Mouse (Mus musculus) lung, postnatal 14 days (tissue): ENCODE results near the gene Rpp38.
A peak's percentile ranks its signal among the peaks of the same experiment; 100 is the strongest.

Experiments
- DNase-seq: peaks from one replicate; pipeline ENCODE4 v3.0.0; 2021

Gene Rpp38

DNA sequence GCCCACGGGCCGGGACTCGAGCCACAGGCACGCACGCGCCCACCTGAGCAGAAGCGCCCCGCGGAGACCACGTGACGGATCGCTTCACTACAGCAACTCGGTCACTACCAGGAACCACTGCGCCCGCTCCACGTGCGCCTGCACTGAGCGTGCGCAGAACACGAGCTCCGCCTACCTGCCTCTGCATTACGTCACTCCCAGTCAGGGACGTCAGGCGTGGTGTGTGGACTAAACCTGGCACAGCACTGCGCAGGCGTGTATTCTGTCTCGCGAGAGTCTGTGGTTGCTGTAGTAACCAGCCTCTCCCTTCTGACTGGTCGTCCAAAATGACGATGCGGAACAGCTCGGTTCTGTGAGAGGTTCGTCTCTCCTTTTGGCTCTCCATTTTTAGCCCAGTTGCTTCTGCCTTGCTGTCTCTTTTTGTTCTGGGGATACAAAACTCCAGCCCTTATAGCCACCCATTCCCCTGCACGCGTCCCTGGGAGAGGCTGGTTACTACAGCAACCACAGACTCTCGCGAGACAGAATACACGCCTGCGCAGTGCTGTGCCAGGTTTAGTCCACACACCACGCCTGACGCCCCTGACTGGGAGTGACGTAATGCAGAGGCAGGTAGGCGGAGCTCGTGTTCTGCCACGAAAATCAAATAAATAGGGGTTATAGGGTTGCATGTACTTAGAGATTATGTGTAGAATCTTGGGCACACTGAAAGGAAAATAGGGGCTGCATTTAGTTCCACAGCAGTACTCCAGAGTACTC is at the start of gene Rpp38:
Gene Rpp38 (minus strand): TSS at position 160 of the 759 bp plus-strand sequence.
- DNase-seq, result peak; percentile 97

GRCm38 (mm10) chr2:3365127-3365526 is 32.7 kb upstream of the Rpp38 start:
- DNase-seq, result no peak

GRCm38 (mm10) chr2:3361067-3361466 is 28.6 kb upstream of the Rpp38 start:
- DNase-seq, result no peak

DNA sequence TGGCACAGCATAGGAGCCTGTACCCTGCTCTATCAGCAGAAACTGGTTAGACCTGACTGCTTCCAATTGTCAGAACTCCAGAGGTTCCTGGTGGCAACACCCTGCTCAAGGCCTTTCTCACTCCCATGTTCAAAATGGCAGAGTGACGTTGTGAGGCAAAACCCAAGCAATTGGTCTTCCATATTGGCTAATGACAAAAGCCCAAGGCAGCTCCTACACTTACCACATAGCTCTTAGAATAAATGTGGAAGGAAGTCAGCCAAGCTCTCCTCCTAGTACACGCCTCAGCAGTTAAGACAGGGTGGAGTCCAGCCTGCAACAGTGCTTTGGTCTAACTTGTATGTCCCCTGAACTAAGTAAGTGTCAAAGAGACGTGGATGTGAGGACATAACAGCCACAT is 25.4 kb upstream of the Rpp38 start:
- no peak for DNase-seq

- no peak for DNase-seq
Observed at GRCm38 (mm10) chr2:3356311-3356710, 23.9 kb upstream of the Rpp38 start.

GRCm38 (mm10) chr2:3355793-3356192 is 23.4 kb upstream of the Rpp38 start:
- no peak for DNase-seq

- no peak for DNase-seq
Observed at GRCm38 (mm10) chr2:3353160-3353559, 20.7 kb upstream of the Rpp38 start.

DNA sequence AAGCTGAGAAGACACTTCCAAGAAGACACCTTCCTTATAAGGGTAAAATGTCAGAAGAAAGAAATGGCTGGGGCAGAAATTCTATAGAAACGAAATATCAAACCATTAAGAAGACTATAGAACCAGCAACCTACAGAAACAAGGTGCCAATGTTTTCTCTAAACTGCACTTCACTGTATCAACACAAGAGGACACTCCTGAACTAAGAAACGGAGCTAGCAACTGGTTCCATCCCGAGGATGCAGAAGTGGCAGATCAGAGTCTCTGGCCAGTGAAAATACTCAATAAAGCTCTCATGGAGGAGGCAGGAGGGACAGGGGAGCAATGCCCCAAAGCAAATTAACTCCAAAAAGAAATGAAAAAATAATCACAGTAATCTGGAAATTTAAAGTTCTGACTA is 16.5 kb upstream of the Rpp38 start:
- no peak for DNase-seq

- DNase-seq, result no peak
Observed at GRCm38 (mm10) chr2:3348422-3348821, 16.0 kb upstream of the Rpp38 start.

- peak; percentile 45 for DNase-seq
Observed at GRCm38 (mm10) chr2:3335611-3336301, 3.3 kb upstream of the Rpp38 start, which contains the start of gene Acbd7. Acbd7 (plus strand) TSS chr2:3336168.

GRCm38 (mm10) chr2:3333761-3334160 is 1.3 kb upstream of the Rpp38 start:
- DNase-seq, result no peak

- no peak for DNase-seq
Observed at GRCm38 (mm10) chr2:3332056-3332455, 387 bp downstream of the Rpp38 start.

- DNase-seq, result no peak
Observed at GRCm38 (mm10) chr2:3331071-3331703, 1.3 kb downstream of the Rpp38 start.

DNA sequence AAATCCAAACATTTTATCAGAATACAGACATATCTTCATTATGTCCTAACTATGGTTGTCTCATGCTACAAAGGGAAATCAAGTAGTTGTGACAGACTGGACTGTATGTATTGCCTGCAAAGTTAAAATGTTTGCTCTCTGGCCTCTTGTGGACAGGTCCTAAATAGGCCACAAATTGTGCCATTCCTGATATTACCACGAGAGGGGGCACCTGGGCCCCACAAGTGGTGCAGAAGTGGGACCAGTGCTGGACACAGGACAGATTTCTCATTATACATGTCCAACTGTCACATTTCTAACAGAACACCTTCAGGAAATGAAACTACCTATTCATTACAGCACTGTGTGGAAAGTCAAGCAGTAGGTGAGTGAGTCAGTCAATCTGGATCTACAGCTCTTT is 5.1 kb downstream of the Rpp38 start:
- DNase-seq, result peak; percentile 73

- no peak for DNase-seq
Observed at GRCm38 (mm10) chr2:3326547-3326946, 5.9 kb downstream of the Rpp38 start.

DNA sequence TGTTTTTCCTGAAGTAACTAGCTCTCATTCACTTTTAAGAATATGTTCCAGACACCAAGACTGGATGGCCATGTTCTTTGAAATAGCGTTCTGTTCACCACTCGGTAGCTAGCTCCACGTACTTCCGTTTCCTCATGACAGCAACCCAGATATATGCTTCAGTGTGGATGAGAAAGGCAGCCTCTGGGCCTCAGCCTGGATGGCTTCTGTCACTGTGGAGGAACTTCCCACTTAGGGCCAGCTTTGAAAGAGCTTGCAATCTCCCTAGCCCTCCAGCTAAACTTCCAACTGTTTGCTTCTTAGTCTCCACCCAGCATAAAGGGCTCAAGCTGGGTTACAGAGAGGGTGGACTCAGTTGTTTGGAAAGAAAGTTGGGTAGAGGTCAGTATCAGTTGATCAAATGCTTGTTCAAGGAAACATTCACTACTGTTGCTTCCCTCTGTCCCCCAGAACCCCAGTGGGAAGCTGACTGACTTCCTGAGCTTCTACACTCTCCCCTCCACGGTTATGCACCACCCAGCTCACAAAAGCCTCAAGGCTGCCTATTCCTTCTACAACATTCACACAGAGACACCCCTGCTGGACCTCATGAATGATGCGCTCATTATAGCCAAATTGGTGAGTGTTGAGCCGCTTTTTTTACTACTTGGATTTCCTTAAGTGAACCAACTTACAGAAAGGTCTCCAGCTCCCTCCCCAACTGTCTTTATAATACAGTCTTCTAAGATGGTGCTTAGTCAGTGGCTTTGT is 7.9 kb downstream of the Rpp38 start:
- no peak for DNase-seq

DNA sequence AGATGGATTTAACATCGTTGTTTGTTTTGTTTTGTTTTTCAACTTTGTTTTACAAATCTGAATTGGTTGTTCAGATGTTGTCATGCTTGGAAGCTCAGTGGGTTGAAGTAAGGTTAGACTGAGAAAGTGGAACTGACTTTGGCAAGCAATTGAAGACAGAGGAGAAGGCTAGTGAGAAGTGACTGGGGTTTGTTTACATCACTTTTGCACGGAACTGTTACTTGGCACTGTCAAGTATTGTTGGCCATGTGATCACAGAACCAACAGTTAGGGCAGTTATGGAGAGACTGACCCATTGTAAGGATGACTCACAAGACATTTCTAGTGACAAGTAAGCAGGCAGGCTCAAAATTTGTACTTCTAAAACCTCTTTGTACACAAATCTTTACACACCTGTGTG is 9.3 kb downstream of the Rpp38 start:
- no peak for DNase-seq

DNA sequence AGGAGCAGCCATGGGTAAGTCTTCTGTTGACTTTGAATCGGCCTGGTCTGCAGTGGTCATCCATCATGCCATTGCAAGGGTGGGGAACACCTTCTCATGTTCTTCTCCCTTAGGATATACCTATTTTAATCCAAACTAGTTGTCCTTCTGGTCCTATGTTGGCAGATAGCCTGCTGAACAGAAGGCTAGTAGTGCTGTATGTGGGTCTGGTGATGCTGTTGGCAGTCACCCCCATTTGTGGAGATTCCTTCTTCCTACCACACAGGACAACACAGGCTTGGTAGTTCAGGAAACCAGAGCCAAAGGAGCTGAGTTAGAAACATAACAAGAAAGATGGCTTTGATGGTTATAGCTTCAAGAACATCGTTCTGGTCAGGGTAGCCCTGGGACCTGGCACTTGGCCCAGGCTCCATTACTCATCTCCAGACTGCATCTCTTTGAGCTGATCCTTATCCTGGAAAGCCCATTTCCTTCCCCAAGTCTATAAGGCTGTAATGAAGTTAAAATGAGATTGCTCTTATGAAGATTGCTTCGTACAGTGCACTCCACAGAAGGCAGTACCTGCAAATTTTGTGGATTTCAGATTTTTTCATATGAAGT is 26.9 kb downstream of the Rpp38 start:
- peak; percentile 35 for DNase-seq

DNA sequence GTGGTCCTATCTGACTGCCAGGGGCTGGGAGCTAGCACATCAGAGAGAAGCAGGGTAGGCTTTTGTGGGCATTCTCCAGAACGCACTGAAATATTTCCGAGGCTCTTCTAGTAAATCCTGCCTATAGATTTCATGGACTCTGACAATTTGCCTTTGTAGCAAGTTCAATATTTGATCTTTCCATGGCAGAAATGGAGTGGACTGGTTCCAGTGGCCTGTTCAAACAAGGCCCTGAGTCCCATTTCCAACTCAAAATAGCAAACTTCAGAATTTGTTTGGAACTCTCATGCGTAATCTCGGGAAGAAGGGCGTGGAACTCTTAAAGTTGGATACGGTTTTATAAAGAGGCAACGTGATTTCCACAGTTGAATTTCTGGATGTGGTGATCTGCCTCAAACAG is 36.6 kb downstream of the Rpp38 start:
- DNase-seq, result no peak

DNA sequence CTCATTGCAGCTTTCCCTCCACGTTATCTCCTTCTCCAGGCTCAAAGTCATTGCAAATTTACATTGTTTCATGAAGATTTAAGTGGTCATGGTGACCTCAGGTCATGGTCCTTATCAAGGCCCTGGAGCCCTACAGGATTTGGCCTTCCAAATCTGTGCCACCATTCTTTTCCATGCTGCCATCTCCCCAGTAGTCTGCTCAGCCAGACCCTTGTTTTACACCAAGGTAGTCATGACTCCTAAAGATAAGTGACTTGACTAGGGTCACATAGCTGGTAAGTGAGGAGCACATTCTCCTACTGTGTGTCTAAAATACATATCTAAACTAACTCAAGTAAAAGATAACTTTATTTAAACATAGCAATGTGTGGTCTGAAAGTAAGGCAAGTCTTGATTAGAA is 40.3 kb downstream of the Rpp38 start:
- DNase-seq, result no peak

- no peak for DNase-seq
Observed at GRCm38 (mm10) chr2:3289581-3289980, 42.9 kb downstream of the Rpp38 start.

- no peak for DNase-seq
Observed at GRCm38 (mm10) chr2:3286243-3286642, 46.2 kb downstream of the Rpp38 start.

DNA sequence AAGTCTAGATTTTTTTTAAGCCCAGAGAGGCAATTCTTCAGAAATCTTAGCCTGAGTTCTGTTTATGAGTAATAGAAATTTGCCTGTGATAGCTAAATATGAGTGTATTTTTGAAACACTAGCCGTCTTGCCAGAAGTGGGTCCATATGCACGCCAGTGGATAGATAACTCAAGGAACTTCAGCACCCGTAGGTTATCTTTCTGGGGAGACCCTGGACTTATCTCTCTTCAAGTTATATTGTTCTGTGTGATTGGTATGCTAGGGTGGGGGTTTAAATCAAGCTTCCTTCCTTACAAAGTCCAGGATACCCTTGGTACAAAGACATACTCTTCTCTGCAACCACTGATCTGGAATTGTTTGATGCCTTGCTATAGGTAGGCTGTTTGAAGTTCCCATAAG is 46.7 kb downstream of the Rpp38 start:
- DNase-seq, result no peak
